Mouse (Mus musculus): Measurements from ENCODE around the gene Nectin3. TPM values are rescaled to one million over a fixed set of nuclear protein-coding genes. Genes with fewer than 3 reads are reported as not detected.

The Nectin3 gene
- polyA plus RNA-seq, 1 experiment from 2014 or later = 9.0 TPM

- H3K4me2 ChIP-seq (ENCODE audit: low read depth, low read length) = no peak overlapping the region
- peaks cover 5% of the 10 kb centered on the region; the same call in 1 of the 2 replicates for H3K4me1 ChIP-seq (ENCODE audit: control insufficient read depth, insufficient read depth, low read length)
- no peak overlapping the region for H3K9ac ChIP-seq (ENCODE audit: low read length)
- H3K4me3 ChIP-seq (replicated peaks; ENCODE audit: low read length) = no peak overlapping the region
- no peaks in the 10 kb centered on the region for H3K36me3 ChIP-seq (ENCODE audit: control insufficient read depth, insufficient read depth, low read length)
- no peak for ATAC-seq (ENCODE audit: insufficient read depth, low FRiP score)
- H3K27ac ChIP-seq (ENCODE audit: low read length) = no peak overlapping the region
- 57% methylated on average over 2 of the region's 2 CpGs for WGBS
- H3K9me3 ChIP-seq (replicated peaks; ENCODE audit: control insufficient read depth, low read length) = no peaks in the 10 kb centered on the region
- H3K27me3 ChIP-seq (ENCODE audit: control insufficient read depth, insufficient read depth, low read length) = no peaks in the 10 kb centered on the region
These were observed 4.0 kb upstream of the Nectin3 start for GRCm38 (mm10) chr16:46502311-46502710.

GRCm38 (mm10) chr16:46500759-46501158 lies 2.4 kb upstream of the Nectin3 start:
- Histone ChIP-seq H3K27me3 (ENCODE audit: control insufficient read depth, insufficient read depth, low read length) (no peaks in the 10 kb centered on the region), H3K4me1 (ENCODE audit: control insufficient read depth, insufficient read depth, low read length) (peaks cover 5% of the 10 kb centered on the region; the same call in 1 of the 2 replicates), H3K9ac (ENCODE audit: low read length) (no peak overlapping the region), H3K36me3 (ENCODE audit: control insufficient read depth, insufficient read depth, low read length) (no peaks in the 10 kb centered on the region), H3K27ac (ENCODE audit: low read length) (no peak overlapping the region), H3K9me3 (replicated peaks; ENCODE audit: control insufficient read depth, low read length) (no peaks in the 10 kb centered on the region), H3K4me3 (replicated peaks; ENCODE audit: low read length) (no peak overlapping the region), H3K4me2 (ENCODE audit: low read depth, low read length) (no peak overlapping the region)
- WGBS = 78% methylated on average over 3 of the region's 3 CpGs
- ATAC-seq (ENCODE audit: insufficient read depth, low FRiP score) = no peak

GRCm38 (mm10) chr16:46497686-46498420 lies 472 bp downstream of the Nectin3 start:
- no peaks in the 10 kb centered on the region for H3K36me3 ChIP-seq (ENCODE audit: control insufficient read depth, insufficient read depth, low read length)
- H3K27me3 ChIP-seq (ENCODE audit: control insufficient read depth, insufficient read depth, low read length) = no peaks in the 10 kb centered on the region
- WGBS = under 1% methylated on average over 32 of the region's 32 CpGs
- peak overlapping the region; percentile 79 for H3K4me3 ChIP-seq (replicated peaks; ENCODE audit: low read length)
- no peak for ATAC-seq (ENCODE audit: insufficient read depth, low FRiP score)
- peak overlapping the region; percentile 91 for H3K4me2 ChIP-seq (ENCODE audit: low read depth, low read length)
- H3K9me3 ChIP-seq (replicated peaks; ENCODE audit: control insufficient read depth, low read length) = no peaks in the 10 kb centered on the region
- H3K4me1 ChIP-seq (ENCODE audit: control insufficient read depth, insufficient read depth, low read length) = peaks cover 9% of the 10 kb centered on the region; the same call in 1 of the 2 replicates
- H3K27ac ChIP-seq (ENCODE audit: low read length) = peak overlapping the region; percentile 84
- H3K9ac ChIP-seq (ENCODE audit: low read length) = peak overlapping the region; percentile 81

- Histone ChIP-seq H3K27me3 (ENCODE audit: control insufficient read depth, insufficient read depth, low read length) (no peaks in the 10 kb centered on the region), H3K9ac (ENCODE audit: low read length) (peak overlapping the region; percentile 81), H3K27ac (ENCODE audit: low read length) (peak overlapping the region; percentile 84), H3K4me1 (ENCODE audit: control insufficient read depth, insufficient read depth, low read length) (peaks cover 9% of the 10 kb centered on the region; the same call in 1 of the 2 replicates), H3K9me3 (replicated peaks; ENCODE audit: control insufficient read depth, low read length) (no peaks in the 10 kb centered on the region), H3K4me3 (replicated peaks; ENCODE audit: low read length) (peak overlapping the region; percentile 79), H3K4me2 (ENCODE audit: low read depth, low read length) (peak overlapping the region; percentile 91), H3K36me3 (ENCODE audit: control insufficient read depth, insufficient read depth, low read length) (no peaks in the 10 kb centered on the region)
- ATAC-seq (ENCODE audit: insufficient read depth, low FRiP score) = peak; percentile 96
- WGBS = 0% methylated on average over 65 of the region's 78 CpGs
These were observed 1.2 kb downstream of the Nectin3 start for GRCm38 (mm10) chr16:46496889-46497685.

- Histone ChIP-seq H3K27me3 (ENCODE audit: control insufficient read depth, insufficient read depth, low read length) (no peaks in the 10 kb centered on the region), H3K9ac (ENCODE audit: low read length) (peak overlapping the region; percentile 81), H3K27ac (ENCODE audit: low read length) (peak overlapping the region; percentile 84), H3K4me1 (ENCODE audit: control insufficient read depth, insufficient read depth, low read length) (peaks cover 9% of the 10 kb centered on the region; the same call in 1 of the 2 replicates), H3K9me3 (replicated peaks; ENCODE audit: control insufficient read depth, low read length) (no peaks in the 10 kb centered on the region), H3K4me3 (replicated peaks; ENCODE audit: low read length) (peak overlapping the region; percentile 79), H3K36me3 (ENCODE audit: control insufficient read depth, insufficient read depth, low read length) (no peaks in the 10 kb centered on the region), H3K4me2 (ENCODE audit: low read depth, low read length) (peak overlapping the region; percentile 91)
- under 1% methylated on average over 76 of the region's 96 CpGs for WGBS
- peak; percentile 27 for ATAC-seq (ENCODE audit: insufficient read depth, low FRiP score)
These were observed 2.1 kb downstream of the Nectin3 start for GRCm38 (mm10) chr16:46496031-46496868.

GRCm38 (mm10) chr16:46495201-46495600 lies 3.1 kb downstream of the Nectin3 start:
- peak overlapping the region; percentile 79 for H3K4me3 ChIP-seq (replicated peaks; ENCODE audit: low read length)
- H3K27me3 ChIP-seq (ENCODE audit: control insufficient read depth, insufficient read depth, low read length) = no peaks in the 10 kb centered on the region
- H3K27ac ChIP-seq (ENCODE audit: low read length) = no peak overlapping the region
- H3K36me3 ChIP-seq (ENCODE audit: control insufficient read depth, insufficient read depth, low read length) = no peaks in the 10 kb centered on the region
- WGBS = 25% methylated on average over 3 of the region's 3 CpGs
- no peaks in the 10 kb centered on the region for H3K9me3 ChIP-seq (replicated peaks; ENCODE audit: control insufficient read depth, low read length)
- ATAC-seq (ENCODE audit: insufficient read depth, low FRiP score) = no peak
- peak overlapping the region; percentile 81; the same call in 1 of the 2 replicates for H3K9ac ChIP-seq (ENCODE audit: low read length)
- peaks cover 9% of the 10 kb centered on the region; the same call in 1 of the 2 replicates for H3K4me1 ChIP-seq (ENCODE audit: control insufficient read depth, insufficient read depth, low read length)
- peak overlapping the region; percentile 91 for H3K4me2 ChIP-seq (ENCODE audit: low read depth, low read length)

GRCm38 (mm10) chr16:46487436-46488097 lies 10.8 kb downstream of the Nectin3 start:
- H3K4me1 ChIP-seq (ENCODE audit: control insufficient read depth, insufficient read depth, low read length) = peaks cover 3% of the 10 kb centered on the region; the same call in 1 of the 2 replicates
- ATAC-seq (ENCODE audit: insufficient read depth, low FRiP score) = no peak; the same call in 1 of the 2 replicates
- WGBS = 50% methylated on average over 3 of the region's 3 CpGs
- no peak overlapping the region for H3K9ac ChIP-seq (ENCODE audit: low read length)
- H3K4me3 ChIP-seq (replicated peaks; ENCODE audit: low read length) = no peak overlapping the region
- H3K27me3 ChIP-seq (ENCODE audit: control insufficient read depth, insufficient read depth, low read length) = no peaks in the 10 kb centered on the region
- H3K36me3 ChIP-seq (ENCODE audit: control insufficient read depth, insufficient read depth, low read length) = no peaks in the 10 kb centered on the region
- H3K9me3 ChIP-seq (replicated peaks; ENCODE audit: control insufficient read depth, low read length) = no peaks in the 10 kb centered on the region
- no peak overlapping the region for H3K27ac ChIP-seq (ENCODE audit: low read length)
- no peak overlapping the region for H3K4me2 ChIP-seq (ENCODE audit: low read depth, low read length)

- Histone ChIP-seq H3K27me3 (ENCODE audit: control insufficient read depth, insufficient read depth, low read length) (no peaks in the 10 kb centered on the region), H3K4me1 (ENCODE audit: control insufficient read depth, insufficient read depth, low read length) (peaks cover 4% of the 10 kb centered on the region; the same call in 1 of the 2 replicates), H3K4me2 (ENCODE audit: low read depth, low read length) (no peak overlapping the region), H3K4me3 (replicated peaks; ENCODE audit: low read length) (no peak overlapping the region), H3K27ac (ENCODE audit: low read length) (no peak overlapping the region), H3K9ac (ENCODE audit: low read length) (no peak overlapping the region), H3K36me3 (ENCODE audit: control insufficient read depth, insufficient read depth, low read length) (no peaks in the 10 kb centered on the region), H3K9me3 (replicated peaks; ENCODE audit: control insufficient read depth, low read length) (no peaks in the 10 kb centered on the region)
- WGBS = 46% methylated on average over 3 of the region's 3 CpGs
- no peak for ATAC-seq (ENCODE audit: insufficient read depth, low FRiP score)
These were observed 21.0 kb downstream of the Nectin3 start for GRCm38 (mm10) chr16:46477336-46477735.

All from stomach, embryonic 16.5 days (tissue).